Mouse (Mus musculus): ENCODE data around the gene Slc23a2.

- TF ChIP-seq CTCF (IDR thresholded peaks at IDR 0.05; ENCODE audit: low read depth) (no peak), EP300 (IDR thresholded peaks at IDR 0.05; ENCODE audit: low read depth) (no peak)
Measured at GRCm38 (mm10) chr2:132022621-132023020, 122.3 kb downstream of the Slc23a2 start.

Data from liver, embryonic 14.5 days (tissue).